Mouse (Mus musculus) forebrain, embryonic 16.5 days (tissue): ENCODE results near the gene Def8. TPM values are rescaled to one million over a fixed set of nuclear protein-coding genes. Genes with fewer than 3 reads are reported as not detected.

Experiments
- ATAC-seq: fragments of 200-750 bp; cut with Nextera tagmentation; 2 replicates; pipeline ENCODE4 v1.8.0; 2017; ENCODE audit warnings: mild to moderate bottlenecking, moderate library complexity
- H3K27ac ChIP-seq: fragments of 300-500 bp; sonication (generic); 2 replicates; pipeline ENCODE4 v1.5.1; 2014; ENCODE audit warnings: low read length, control low read depth
- H3K27me3 ChIP-seq: fragments of 300-500 bp; sonication (generic); replicated peaks from 2 replicates; pipeline ENCODE4 v1.6.1; 2014; ENCODE audit warnings: low read length; ENCODE audit not compliant: control insufficient read depth, insufficient read depth
- H3K36me3 ChIP-seq: fragments of 300-500 bp; sonication (generic); 2 replicates; pipeline ENCODE4 v1.6.1; 2014; ENCODE audit not compliant: control insufficient read depth, insufficient read depth
- H3K4me1 ChIP-seq: fragments of 300-500 bp; sonication (generic); replicated peaks from 2 replicates; pipeline ENCODE4 v1.6.1; 2014; ENCODE audit warnings: low read length; ENCODE audit not compliant: control insufficient read depth, insufficient read depth
- H3K4me2 ChIP-seq: fragments of 300-500 bp; sonication (generic); 2 replicates; pipeline ENCODE4 v1.6.1; 2014; ENCODE audit warnings: mild to moderate bottlenecking, low read length, control low read depth
- H3K4me3 ChIP-seq: fragments of 300-500 bp; sonication (generic); replicated peaks from 2 replicates; pipeline ENCODE4 v1.5.1; 2014; ENCODE audit warnings: mild to moderate bottlenecking, low read length, control low read depth
- H3K9ac ChIP-seq: fragments of 300-500 bp; sonication (generic); replicated peaks from 2 replicates; pipeline ENCODE4 v1.6.1; 2014; ENCODE audit warnings: low read depth, low read length, control low read depth
- H3K9me3 ChIP-seq: fragments of 300-500 bp; sonication (generic); 2 replicates; pipeline ENCODE4 v1.6.1; 2016; ENCODE audit warnings: low read length; ENCODE audit not compliant: control insufficient read depth
- WGBS: fragments of 180-500 bp; shearing (Covaris S2); extraction: QIAGEN DNeasy Blood & Tissue Kit; methylation state at CpG from one replicate; pipeline ENCODE4 v1.1.7; 2014; 5-methylcytosine and 5-hydroxymethylcytosine counted together
- polyA plus RNA-seq: library from polyadenylated mRNA; unstranded; fragments of >200 nt; fragmentation: Nextera tagmentation; extraction: Ambion mirVana; gene quantifications from 2 replicates; pipeline ENCODE4 v1.2.1, GENCODE M21; 2015

Gene Def8
- polyA plus RNA-seq, 1 experiment from 2014 or later = 48.3 TPM

DNA sequence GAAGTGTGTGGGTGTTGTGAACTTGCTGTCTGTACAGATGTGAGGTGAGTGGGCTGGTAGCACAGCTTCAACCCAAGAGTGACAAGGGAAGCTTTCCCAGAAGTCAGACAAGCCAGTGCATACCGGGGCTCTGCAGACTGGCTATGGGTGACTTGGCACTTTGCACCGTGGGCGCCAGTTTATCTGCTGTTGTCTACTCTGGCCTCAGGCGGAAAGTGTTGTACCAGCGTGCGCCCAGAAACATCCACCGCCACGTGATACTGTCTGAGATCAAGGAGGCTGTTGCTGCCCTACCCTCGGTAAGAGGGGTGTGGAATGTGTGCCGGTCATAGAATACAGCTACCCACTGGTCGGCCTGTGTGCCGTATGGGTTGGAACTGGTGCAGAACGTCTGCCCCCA, 25.0 kb upstream of the Def8 start:
- H3K4me3 ChIP-seq = no peak overlapping the region
- no peaks in the 10 kb centered on the region for H3K9me3 ChIP-seq
- no peak overlapping the region for H3K27ac ChIP-seq
- H3K4me2 ChIP-seq = no peak overlapping the region
- no peaks in the 10 kb centered on the region for H3K27me3 ChIP-seq
- H3K36me3 ChIP-seq = peaks cover 57% of the 10 kb centered on the region
- ATAC-seq = no peak
- H3K4me1 ChIP-seq = no peaks in the 10 kb centered on the region
- H3K9ac ChIP-seq = no peak overlapping the region
- WGBS = 93% methylated on average over 13 of the region's 13 CpGs

DNA sequence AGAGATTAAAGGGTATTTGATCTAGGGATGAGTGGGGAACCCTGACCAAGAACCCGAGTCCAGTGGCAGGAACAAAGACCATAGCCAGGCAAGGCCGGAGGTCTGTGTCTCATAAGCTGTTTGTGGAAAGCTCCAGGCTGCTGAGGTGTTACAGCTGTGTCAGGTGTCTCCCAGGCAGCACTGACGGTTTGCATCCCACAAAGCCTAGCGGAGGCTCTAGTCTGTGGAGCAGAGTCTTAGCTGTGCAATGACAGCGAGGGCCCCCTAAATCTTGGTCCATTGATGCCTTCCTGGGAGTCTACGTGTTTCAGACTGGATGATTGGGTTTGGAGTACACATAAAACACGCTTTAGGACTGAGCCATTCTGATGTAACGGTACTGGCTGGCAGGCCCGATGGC, 21.4 kb upstream of the Def8 start:
- no peaks in the 10 kb centered on the region for H3K9me3 ChIP-seq
- H3K4me2 ChIP-seq = no peak overlapping the region
- peaks cover 35% of the 10 kb centered on the region for H3K36me3 ChIP-seq
- H3K27me3 ChIP-seq = no peaks in the 10 kb centered on the region
- 93% methylated on average over 9 of the region's 9 CpGs for WGBS
- no peak for ATAC-seq
- peaks cover 4% of the 10 kb centered on the region; the same call in 1 of the 2 replicates for H3K4me1 ChIP-seq
- no peak overlapping the region for H3K9ac ChIP-seq
- H3K4me3 ChIP-seq = no peak overlapping the region
- H3K27ac ChIP-seq = no peak overlapping the region

DNA sequence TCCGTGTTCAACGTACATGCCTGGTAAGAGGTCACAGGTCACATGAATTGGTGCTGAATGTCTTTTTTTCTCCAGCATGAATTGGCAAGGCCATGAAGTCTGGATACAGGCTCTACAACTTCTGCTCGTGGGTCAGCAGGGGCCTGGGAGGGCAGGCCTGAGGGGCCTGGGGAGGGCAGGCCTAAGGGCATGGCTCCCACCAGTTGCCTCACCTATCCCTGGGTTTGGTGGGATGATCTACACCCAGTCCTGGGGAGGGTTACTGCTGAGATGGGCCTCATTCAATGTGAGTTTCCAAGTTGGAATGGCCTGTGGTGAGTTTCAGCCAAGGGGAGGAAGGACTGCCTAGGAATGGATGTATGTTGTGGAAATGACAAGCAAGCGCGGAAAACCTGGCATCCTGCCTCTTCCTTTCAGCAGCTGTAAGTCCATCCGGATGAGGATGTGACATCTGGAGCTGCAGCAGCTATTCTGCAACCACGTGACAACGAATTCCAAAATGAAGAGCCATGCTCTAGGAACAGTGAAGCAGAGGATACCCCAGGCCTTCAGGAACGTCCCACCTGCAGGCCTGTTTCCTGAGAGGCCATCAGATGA, 20.5 kb upstream of the Def8 start:
- WGBS = 89% methylated on average over 9 of the region's 9 CpGs
- H3K9me3 ChIP-seq = no peaks in the 10 kb centered on the region
- ATAC-seq = no peak
- no peak overlapping the region for H3K9ac ChIP-seq
- peaks cover 33% of the 10 kb centered on the region for H3K36me3 ChIP-seq
- no peak overlapping the region for H3K4me3 ChIP-seq
- H3K27ac ChIP-seq = no peak overlapping the region
- H3K4me1 ChIP-seq = peaks cover 6% of the 10 kb centered on the region; the same call in 1 of the 2 replicates
- no peak overlapping the region for H3K4me2 ChIP-seq
- no peaks in the 10 kb centered on the region for H3K27me3 ChIP-seq

DNA sequence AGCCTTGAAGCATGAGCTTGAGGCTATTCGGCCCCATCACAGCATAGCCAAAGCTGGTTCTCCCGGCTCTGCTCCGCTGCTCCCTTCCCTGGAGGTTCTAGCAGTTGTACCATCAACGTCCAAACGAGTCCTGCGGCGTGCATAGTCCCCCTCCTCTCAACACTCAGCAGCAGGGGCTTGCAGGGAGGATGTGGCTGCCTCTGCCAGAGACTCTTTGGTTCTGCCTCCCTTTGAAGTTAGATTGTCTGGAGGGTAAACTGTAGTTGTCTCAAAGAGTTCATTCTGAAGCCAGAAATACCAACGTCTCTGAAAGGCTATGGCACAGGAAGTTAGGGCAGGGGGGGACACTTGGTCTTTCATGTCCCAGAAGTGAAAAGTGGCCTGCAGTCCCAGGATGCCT, 18.8 kb upstream of the Def8 start:
- Histone ChIP-seq H3K4me1 (peaks cover 16% of the 10 kb centered on the region), H3K4me2 (no peak overlapping the region), H3K9ac (no peak overlapping the region), H3K9me3 (no peaks in the 10 kb centered on the region), H3K27ac (no peak overlapping the region), H3K36me3 (peaks cover 18% of the 10 kb centered on the region), H3K27me3 (no peaks in the 10 kb centered on the region), H3K4me3 (no peak overlapping the region)
- ATAC-seq = no peak
- 47% methylated on average over 8 of the region's 8 CpGs for WGBS

DNA sequence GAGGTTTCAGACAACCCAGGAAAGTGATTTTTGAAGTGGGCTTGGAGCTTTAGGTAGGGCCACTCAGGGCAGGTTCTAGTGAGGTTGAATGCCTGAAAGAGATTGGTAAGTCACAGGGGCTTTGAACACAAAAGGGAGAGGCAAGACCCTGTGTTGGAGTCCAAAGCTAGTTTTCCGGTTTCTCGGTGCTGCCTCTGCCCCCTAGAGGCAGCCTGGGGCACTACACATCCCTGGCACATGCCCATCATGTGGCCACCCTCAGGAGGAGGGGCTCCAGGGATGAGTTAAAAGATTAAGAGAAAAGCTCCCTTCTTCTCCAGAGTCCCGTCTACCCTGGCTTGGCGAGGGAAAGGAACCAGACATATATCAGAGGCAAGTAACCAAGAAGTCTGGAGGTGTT, 16.5 kb upstream of the Def8 start, which contains the start of gene Mc1r:
Mc1r (plus strand) TSS at position 322 of the 400 bp plus-strand sequence.
- Histone ChIP-seq H3K36me3 (peaks cover 6% of the 10 kb centered on the region; the same call in 1 of the 2 replicates), H3K4me3 (no peak within 1 kb of the TSS), H3K4me2 (no peak within 1 kb of the TSS), H3K27ac (no peak within 1 kb of the TSS), H3K4me1 (peaks cover 23% of the 10 kb centered on the region), H3K9ac (no peak within 1 kb of the TSS), H3K9me3 (no peaks in the 10 kb centered on the region), H3K27me3 (no peaks in the 10 kb centered on the region)
- WGBS = 1% methylated on average over 4 of the region's 4 CpGs
- ATAC-seq = no peak

DNA sequence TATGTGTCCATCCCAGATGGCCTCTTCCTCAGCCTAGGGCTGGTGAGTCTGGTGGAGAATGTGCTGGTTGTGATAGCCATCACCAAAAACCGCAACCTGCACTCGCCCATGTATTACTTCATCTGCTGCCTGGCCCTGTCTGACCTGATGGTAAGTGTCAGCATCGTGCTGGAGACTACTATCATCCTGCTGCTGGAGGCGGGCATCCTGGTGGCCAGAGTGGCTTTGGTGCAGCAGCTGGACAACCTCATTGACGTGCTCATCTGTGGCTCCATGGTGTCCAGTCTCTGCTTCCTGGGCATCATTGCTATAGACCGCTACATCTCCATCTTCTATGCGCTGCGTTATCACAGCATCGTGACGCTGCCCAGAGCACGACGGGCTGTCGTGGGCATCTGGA, 15.7 kb upstream of the Def8 start:
- WGBS = 96% methylated on average over 13 of the region's 13 CpGs

DNA sequence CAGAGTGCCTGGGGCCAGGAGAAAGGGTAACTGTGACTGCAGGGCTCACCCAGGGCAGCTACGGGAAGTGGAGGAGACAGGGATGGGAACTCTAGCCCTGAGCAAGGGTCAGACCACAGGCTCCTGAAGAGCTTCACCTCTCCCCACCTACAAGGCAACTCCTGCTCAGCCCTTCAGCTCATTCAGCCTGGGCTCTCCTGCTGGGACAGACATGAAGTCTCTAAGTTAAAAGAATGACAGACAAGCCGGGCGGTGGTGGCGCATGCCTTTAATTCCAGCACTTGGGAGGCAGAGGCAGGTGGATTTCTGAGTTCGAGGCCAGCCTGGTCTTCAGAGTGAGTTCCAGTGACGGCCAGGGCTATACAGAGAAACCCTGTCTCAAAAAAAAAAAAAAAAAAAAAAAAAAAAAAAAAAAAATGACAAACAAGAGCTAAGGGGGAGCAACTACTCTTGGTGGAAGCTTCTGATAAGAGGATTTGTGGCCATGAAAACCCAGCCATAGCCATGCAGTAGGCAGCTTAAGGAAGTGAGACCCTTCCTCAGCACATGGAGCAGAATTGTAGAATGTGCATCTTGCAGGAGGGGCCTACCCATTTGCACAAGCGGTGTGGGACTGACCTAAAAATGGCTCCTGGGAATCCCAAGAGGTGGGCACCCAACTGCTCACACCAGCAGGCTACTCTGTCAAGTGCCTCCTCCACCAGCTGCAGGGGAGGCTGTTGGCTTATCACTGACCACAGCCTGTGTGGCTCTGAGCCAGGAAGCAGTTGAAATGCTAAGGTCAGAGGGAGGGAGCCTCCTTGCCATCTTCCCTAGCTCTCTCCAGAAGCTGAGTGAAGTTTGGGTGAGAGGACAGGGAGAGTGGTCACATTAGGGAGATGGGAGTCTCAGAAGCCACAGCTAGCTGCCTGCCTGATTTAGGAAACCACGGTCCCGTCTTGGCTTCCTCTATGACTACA, 14.5 kb upstream of the Def8 start:
- Histone ChIP-seq H3K4me2 (peak overlapping the region; percentile 98; the same call in 1 of the 2 replicates), H3K27ac (peak overlapping the region; percentile 98), H3K27me3 (no peaks in the 10 kb centered on the region), H3K36me3 (no peaks in the 10 kb centered on the region), H3K4me3 (no peak overlapping the region; the same call in 1 of the 2 replicates), H3K4me1 (peaks cover 25% of the 10 kb centered on the region), H3K9ac (no peak overlapping the region), H3K9me3 (no peaks in the 10 kb centered on the region)
- ATAC-seq = no peak
- 73% methylated on average over 9 of the region's 9 CpGs for WGBS

More for the DNA sequence above, 15.7 kb upstream of the Def8 start:
- Histone ChIP-seq H3K4me2 (no peak overlapping the region), H3K9me3 (no peaks in the 10 kb centered on the region), H3K4me3 (no peak overlapping the region), H3K36me3 (peaks cover 5% of the 10 kb centered on the region; the same call in 1 of the 2 replicates), H3K27ac (no peak overlapping the region), H3K27me3 (no peaks in the 10 kb centered on the region), H3K9ac (no peak overlapping the region), H3K4me1 (peaks cover 23% of the 10 kb centered on the region)
- no peak for ATAC-seq

DNA sequence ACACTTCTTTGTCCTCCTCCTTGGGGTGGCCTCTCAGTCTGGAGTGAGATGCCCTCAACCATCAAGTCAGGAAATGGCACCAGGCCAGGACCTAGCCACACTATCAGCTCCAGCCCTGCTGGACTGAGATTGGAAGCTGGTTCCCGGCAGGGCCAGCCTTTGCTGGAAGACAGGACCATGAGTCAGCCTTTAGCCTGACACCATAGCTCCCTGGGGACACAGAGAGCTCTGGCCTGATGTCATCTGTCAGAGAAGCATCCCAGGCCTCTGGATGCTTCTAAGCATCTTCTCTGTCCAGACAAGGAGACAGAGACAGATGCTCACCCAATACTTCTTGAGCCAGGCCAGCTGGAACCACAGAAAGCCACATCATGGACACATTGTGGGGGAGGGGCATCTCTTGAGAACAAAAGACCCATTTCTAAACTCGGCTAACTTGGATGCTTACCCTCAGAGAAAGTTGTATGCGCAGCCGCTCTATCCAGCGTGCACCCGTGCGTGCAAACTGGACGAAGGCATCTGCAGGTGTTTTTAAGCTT, 13.2 kb upstream of the Def8 start:
- peaks cover 25% of the 10 kb centered on the region for H3K4me1 ChIP-seq
- H3K4me2 ChIP-seq = peak overlapping the region; percentile 98
- H3K27ac ChIP-seq = peak overlapping the region; percentile 98
- H3K4me3 ChIP-seq = peak overlapping the region; percentile 92
- H3K36me3 ChIP-seq = no peaks in the 10 kb centered on the region
- no peak for ATAC-seq
- H3K9ac ChIP-seq = peak overlapping the region; percentile 97
- 18% methylated on average over 8 of the region's 8 CpGs for WGBS
- H3K9me3 ChIP-seq = no peaks in the 10 kb centered on the region
- no peaks in the 10 kb centered on the region for H3K27me3 ChIP-seq

DNA sequence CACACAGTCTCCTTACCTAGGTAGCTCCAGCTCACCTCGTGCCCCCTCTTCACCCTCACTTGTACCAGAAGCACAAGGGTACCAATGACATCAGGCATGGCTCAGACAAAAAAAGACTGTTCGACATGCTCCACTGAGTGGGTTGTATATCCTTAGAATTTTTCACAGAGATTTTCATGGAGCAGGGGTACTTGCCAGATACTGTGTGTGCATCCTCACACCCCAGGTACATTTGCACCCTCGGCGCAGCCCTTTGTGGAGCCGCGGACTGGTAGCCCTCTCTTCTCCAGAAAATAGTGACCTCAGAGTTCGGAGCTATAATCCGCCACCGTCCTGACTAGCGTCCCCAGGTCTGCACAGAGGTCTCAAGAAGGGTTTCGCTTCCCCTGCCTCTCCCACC, 12.5 kb upstream of the Def8 start:
- peak overlapping the region; percentile 98 for H3K27ac ChIP-seq
- peak overlapping the region; percentile 92 for H3K4me3 ChIP-seq
- no peaks in the 10 kb centered on the region for H3K27me3 ChIP-seq
- 2% methylated on average over 11 of the region's 11 CpGs for WGBS
- peaks cover 26% of the 10 kb centered on the region for H3K4me1 ChIP-seq
- H3K36me3 ChIP-seq = no peaks in the 10 kb centered on the region
- peak overlapping the region; percentile 98 for H3K4me2 ChIP-seq
- peak overlapping the region; percentile 97 for H3K9ac ChIP-seq
- ATAC-seq = peak; percentile 0
- no peaks in the 10 kb centered on the region for H3K9me3 ChIP-seq
